Mouse (Mus musculus) cortical plate, adult 2 months (tissue): ENCODE data around the gene Htr6.

ENCODE experiments used
- CTCF ChIP-seq: fragments of 200-500 bp; IDR thresholded peaks from 2 replicates; pipeline ENCODE4 v1.5.1; 2011; ENCODE audit warnings: mild to moderate bottlenecking, control low read depth, low read length; ENCODE audit not compliant: insufficient read depth; ENCODE audit errors: extremely low read depth
- POLR2A ChIP-seq: fragments of 200-500 bp; IDR thresholded peaks from 2 replicates; pipeline ENCODE4 v1.6.1; 2011; ENCODE audit warnings: mild to moderate bottlenecking, low read length, control low read depth; ENCODE audit not compliant: insufficient read depth; ENCODE audit errors: extremely low read depth

GRCm38 (mm10) chr4:139078313-139078712 is 2.9 kb upstream of the Htr6 start:
- TF ChIP-seq POLR2A: no peak
- TF ChIP-seq CTCF: peak; percentile 45
